Mouse (Mus musculus): Measurements from ENCODE around the gene Cyp2w1. TPM values are rescaled to one million over a fixed set of nuclear protein-coding genes. Genes with fewer than 3 reads are reported as not detected.

Gene Cyp2w1
- total and polyA plus RNA-seq, 2 experiments from 2014 or later, result not detected

- ATAC-seq, result no peak
- no peaks in the 10 kb centered on the region for H3K36me3 ChIP-seq (ENCODE audit: insufficient read depth)
- H3K27ac ChIP-seq (ENCODE audit: low read depth, low read length), result no peak overlapping the region
- H3K27me3 ChIP-seq (ENCODE audit: insufficient read depth, low read length), result no peaks in the 10 kb centered on the region
- no peak overlapping the region for H3K9ac ChIP-seq
- 92% methylated on average over 37 of the region's 37 CpGs for WGBS
- DNase-seq, result no peak
- no peak overlapping the region for H3K4me3 ChIP-seq (ENCODE audit: low read depth, low read length)
- TF ChIP-seq CTCF (IDR thresholded peaks at IDR 0.05; ENCODE audit: low read depth), result no peak
- no peaks in the 10 kb centered on the region for H3K9me3 ChIP-seq (ENCODE audit: low read length)
- no peak overlapping the region for H3K4me2 ChIP-seq (ENCODE audit: low read depth)
- 0 out of 2 replicates have a peak, but pooled peaks cover 4% of the 10 kb centered on the region for H3K4me1 ChIP-seq (ENCODE audit: insufficient read depth)
Measured at GRCm38 (mm10) chr5:139392219-139393196, 40.1 kb downstream of the Cyp2w1 start.

GRCm38 (mm10) chr5:139393197-139393588 is 40.8 kb downstream of the Cyp2w1 start:
- no peak overlapping the region for H3K4me3 ChIP-seq (ENCODE audit: low read depth, low read length)
- no peak for TF ChIP-seq CTCF (IDR thresholded peaks at IDR 0.05; ENCODE audit: low read depth)
- H3K36me3 ChIP-seq (ENCODE audit: insufficient read depth), result no peaks in the 10 kb centered on the region
- H3K4me1 ChIP-seq (ENCODE audit: insufficient read depth), result 0 out of 2 replicates have a peak, but pooled peaks cover 4% of the 10 kb centered on the region
- WGBS, result 86% methylated on average over 16 of the region's 16 CpGs
- DNase-seq (no peak), ATAC-seq (no peak)
- no peak overlapping the region for H3K4me2 ChIP-seq (ENCODE audit: low read depth)
- H3K9ac ChIP-seq, result no peak overlapping the region
- no peak overlapping the region for H3K27ac ChIP-seq (ENCODE audit: low read depth, low read length)
- no peaks in the 10 kb centered on the region for H3K27me3 ChIP-seq (ENCODE audit: insufficient read depth, low read length)
- H3K9me3 ChIP-seq (ENCODE audit: low read length), result no peaks in the 10 kb centered on the region

- no peak overlapping the region for H3K9ac ChIP-seq
- DNase-seq (no peak), ATAC-seq (no peak)
- H3K36me3 ChIP-seq (ENCODE audit: insufficient read depth), result no peaks in the 10 kb centered on the region
- no peaks in the 10 kb centered on the region for H3K9me3 ChIP-seq (ENCODE audit: low read length)
- no peak overlapping the region for H3K4me3 ChIP-seq (ENCODE audit: low read depth, low read length)
- no peak overlapping the region for H3K27ac ChIP-seq (ENCODE audit: low read depth, low read length)
- H3K27me3 ChIP-seq (ENCODE audit: insufficient read depth, low read length), result no peaks in the 10 kb centered on the region
- TF ChIP-seq CTCF (IDR thresholded peaks at IDR 0.05; ENCODE audit: low read depth), result no peak
- H3K4me1 ChIP-seq (ENCODE audit: insufficient read depth), result no peaks in the 10 kb centered on the region
- H3K4me2 ChIP-seq (ENCODE audit: low read depth), result no peak overlapping the region
- WGBS, result 68% methylated on average over 7 of the region's 7 CpGs
Measured at GRCm38 (mm10) chr5:139394399-139394798, 42.0 kb downstream of the Cyp2w1 start.

GRCm38 (mm10) chr5:139395528-139395927 is 43.1 kb downstream of the Cyp2w1 start:
- no peaks in the 10 kb centered on the region for H3K4me1 ChIP-seq (ENCODE audit: insufficient read depth)
- 92% methylated on average over 4 of the region's 4 CpGs for WGBS
- no peak for TF ChIP-seq CTCF (IDR thresholded peaks at IDR 0.05; ENCODE audit: low read depth)

DNA sequence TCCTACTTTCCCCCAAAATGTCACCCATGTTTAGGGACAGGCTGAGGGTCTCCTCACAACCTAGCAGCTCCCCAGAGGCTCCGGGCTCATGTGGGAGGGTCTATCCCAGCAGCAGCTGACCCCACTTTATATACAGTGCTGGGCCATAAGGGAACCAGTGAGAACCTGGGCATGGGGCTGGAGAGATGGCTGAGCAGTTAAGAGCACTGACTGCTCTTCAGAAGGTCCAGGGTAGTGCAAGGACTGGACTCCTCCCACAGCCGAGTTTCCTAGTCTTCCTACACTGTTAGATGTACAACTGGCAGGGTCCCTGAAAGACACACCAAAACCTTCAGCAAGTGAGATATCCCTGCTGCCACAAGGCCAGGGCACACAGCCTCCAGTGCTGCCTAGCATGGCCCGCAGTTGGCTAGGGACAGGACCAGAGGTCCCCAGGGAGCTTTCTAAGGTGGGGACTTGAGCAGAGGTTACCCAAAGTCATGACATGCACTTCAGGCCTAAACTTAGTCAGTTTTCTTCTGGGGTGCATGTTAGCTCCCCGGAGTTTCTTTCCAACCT is 45.0 kb downstream of the Cyp2w1 start:
- Histone ChIP-seq H3K4me1 (ENCODE audit: insufficient read depth) (no peaks in the 10 kb centered on the region), H3K9ac (no peak overlapping the region), H3K4me3 (ENCODE audit: low read depth, low read length) (no peak overlapping the region), H3K4me2 (ENCODE audit: low read depth) (no peak overlapping the region), H3K9me3 (ENCODE audit: low read length) (no peaks in the 10 kb centered on the region), H3K36me3 (ENCODE audit: insufficient read depth) (no peaks in the 10 kb centered on the region), H3K27me3 (ENCODE audit: insufficient read depth, low read length) (no peaks in the 10 kb centered on the region), H3K27ac (ENCODE audit: low read depth, low read length) (no peak overlapping the region)
- DNase-seq (no peak), ATAC-seq (no peak)
- 93% methylated on average over 4 of the region's 4 CpGs for WGBS
- no peak for TF ChIP-seq CTCF (IDR thresholded peaks at IDR 0.05; ENCODE audit: low read depth)

More at GRCm38 (mm10) chr5:139395528-139395927, 43.1 kb downstream of the Cyp2w1 start:
- Histone ChIP-seq H3K9me3 (ENCODE audit: low read length) (no peaks in the 10 kb centered on the region), H3K27me3 (ENCODE audit: insufficient read depth, low read length) (no peaks in the 10 kb centered on the region), H3K36me3 (ENCODE audit: insufficient read depth) (no peaks in the 10 kb centered on the region), H3K4me3 (ENCODE audit: low read depth, low read length) (no peak overlapping the region), H3K4me2 (ENCODE audit: low read depth) (no peak overlapping the region), H3K27ac (ENCODE audit: low read depth, low read length) (no peak overlapping the region), H3K9ac (no peak overlapping the region)
- no peak for DNase-seq
- no peak for ATAC-seq

- H3K36me3 ChIP-seq (ENCODE audit: insufficient read depth), result no peaks in the 10 kb centered on the region
Measured at GRCm38 (mm10) chr5:139397959-139398753, 45.7 kb downstream of the Cyp2w1 start.

More at GRCm38 (mm10) chr5:139397959-139398753, 45.7 kb downstream of the Cyp2w1 start:
- DNase-seq (peak; percentile 90), ATAC-seq (peak; percentile 85)
- WGBS, result 42% methylated on average over 5 of the region's 5 CpGs
- Histone ChIP-seq H3K4me3 (ENCODE audit: low read depth, low read length) (no peak overlapping the region), H3K9ac (no peak overlapping the region), H3K9me3 (ENCODE audit: low read length) (no peaks in the 10 kb centered on the region), H3K27me3 (ENCODE audit: insufficient read depth, low read length) (no peaks in the 10 kb centered on the region), H3K4me1 (ENCODE audit: insufficient read depth) (no peaks in the 10 kb centered on the region), H3K27ac (ENCODE audit: low read depth, low read length) (no peak overlapping the region), H3K4me2 (ENCODE audit: low read depth) (no peak overlapping the region)
- TF ChIP-seq CTCF (IDR thresholded peaks at IDR 0.05; ENCODE audit: low read depth), result peak; percentile 86
